Mouse (Mus musculus) MEL (cell line): ENCODE data around the gene Cmss1.

Source experiments
- MYB ChIP-seq: IDR thresholded peaks from 2 replicates; pipeline ENCODE4 v1.6.1; 2011; ENCODE audit warnings: mild to moderate bottlenecking, low read depth, low read length, improper control_type of control experiment
- POLR2A ChIP-seq, 2 experiments: IDR thresholded peaks; 2 replicates each; pipeline ENCODE4 v1.6.1; 2011 to 2012; ENCODE audit warnings: low read length in 2 of 2, mild to moderate bottlenecking in 2 of 2, control low read depth in 1 of 2, improper control_type of control experiment in 1 of 2, low read depth in 1 of 2, moderate library complexity in 1 of 2; ENCODE audit not compliant: control insufficient read depth in 1 of 2, insufficient read depth in 1 of 2, poor library complexity in 1 of 2
- RCOR1 ChIP-seq: IDR thresholded peaks from 2 replicates; pipeline ENCODE4 v1.6.1; 2012; ENCODE audit warnings: low read depth, mild to moderate bottlenecking, inconsistent platforms, low read length, improper control_type of control experiment
- ZNF384 ChIP-seq: IDR thresholded peaks from 2 replicates; pipeline ENCODE4 v1.6.1; 2012; ENCODE audit warnings: low read depth, mild to moderate bottlenecking, inconsistent platforms, low read length, improper control_type of control experiment

GRCm38 (mm10) chr16:57295216-57295934 is 311.3 kb downstream of the Cmss1 start:
- TF ChIP-seq MYB: no peak
- TF ChIP-seq RCOR1: no peak
- TF ChIP-seq ZNF384: no peak
- no peak for TF ChIP-seq POLR2A (IDR thresholded peaks at IDR 0.05; ENCODE audit: control insufficient read depth in 1 of 2, insufficient read depth in 1 of 2, low read depth in 1 of 2, low read length in 2 of 2, poor library complexity in 1 of 2)
